Mouse (Mus musculus) E14TG2a.4 (cell line): ENCODE data around the gene Abcc8.

Source experiments
- CTCF ChIP-seq: conservative IDR thresholded peaks from 2 replicates; pipeline ENCODE4 v1.5.1; 2014; ENCODE audit warnings: low read length
- NANOG ChIP-seq: IDR thresholded peaks from 2 replicates; pipeline ENCODE4 v1.6.1; 2014; ENCODE audit warnings: borderline replicate concordance, low read length, mixed read lengths
- POU5F1 ChIP-seq: IDR thresholded peaks from 2 replicates; pipeline ENCODE4 v1.6.1; 2014; ENCODE audit warnings: low read length, borderline replicate concordance

DNA sequence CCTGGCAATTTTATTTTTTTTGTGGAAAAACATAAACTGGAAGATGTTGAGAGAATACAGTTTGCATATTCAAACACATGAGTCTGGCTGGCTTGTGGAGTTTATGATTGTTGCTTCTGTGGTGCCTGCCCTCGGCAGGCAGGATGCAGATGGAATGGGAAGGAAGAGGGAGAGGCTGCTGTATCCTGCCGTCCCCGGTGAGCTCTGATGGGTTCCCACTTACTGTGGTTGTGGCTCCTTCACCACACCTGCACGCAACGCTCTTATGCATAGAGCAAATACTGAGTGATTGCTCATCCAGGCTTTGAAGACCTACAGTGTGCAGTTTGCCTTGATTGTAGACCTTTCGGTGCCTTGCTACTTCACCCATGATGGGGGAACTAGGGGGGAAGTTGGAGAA lies 91.6 kb downstream of the Abcc8 start:
- TF ChIP-seq CTCF (no peak), NANOG (no peak), POU5F1 (no peak)
